Mouse (Mus musculus) inflammation-experienced regulatory T-cells, adult 6 months (primary cell): Measurements from ENCODE around the gene Capg. TPM values are rescaled to one million over a fixed set of nuclear protein-coding genes. Genes with fewer than 3 reads are reported as not detected.
"Not testable (repeated sequence)": the region's sequence is repeated elsewhere in the genome, so short reads cannot be mapped to it uniquely, and the experiment has no call there.

Experiments used
- ATAC-seq: one replicate; pipeline ENCODE4 v1.8.0; 2017
- polyA plus RNA-seq, 3 experiments: library from polyadenylated mRNA; unstranded; fragments of 100-300 nt; shearing (Covaris generic); gene quantifications; one replicate each; pipeline ENCODE4 v1.2.1; 2017

Capg gene
- polyA plus RNA-seq, 3 experiments from 2014 or later = 499 to 613 (median 536) TPM

GRCm38 (mm10) chr6:72533555-72533954, 10.6 kb upstream of the Capg start:
- not testable (repeated sequence) for ATAC-seq

DNA sequence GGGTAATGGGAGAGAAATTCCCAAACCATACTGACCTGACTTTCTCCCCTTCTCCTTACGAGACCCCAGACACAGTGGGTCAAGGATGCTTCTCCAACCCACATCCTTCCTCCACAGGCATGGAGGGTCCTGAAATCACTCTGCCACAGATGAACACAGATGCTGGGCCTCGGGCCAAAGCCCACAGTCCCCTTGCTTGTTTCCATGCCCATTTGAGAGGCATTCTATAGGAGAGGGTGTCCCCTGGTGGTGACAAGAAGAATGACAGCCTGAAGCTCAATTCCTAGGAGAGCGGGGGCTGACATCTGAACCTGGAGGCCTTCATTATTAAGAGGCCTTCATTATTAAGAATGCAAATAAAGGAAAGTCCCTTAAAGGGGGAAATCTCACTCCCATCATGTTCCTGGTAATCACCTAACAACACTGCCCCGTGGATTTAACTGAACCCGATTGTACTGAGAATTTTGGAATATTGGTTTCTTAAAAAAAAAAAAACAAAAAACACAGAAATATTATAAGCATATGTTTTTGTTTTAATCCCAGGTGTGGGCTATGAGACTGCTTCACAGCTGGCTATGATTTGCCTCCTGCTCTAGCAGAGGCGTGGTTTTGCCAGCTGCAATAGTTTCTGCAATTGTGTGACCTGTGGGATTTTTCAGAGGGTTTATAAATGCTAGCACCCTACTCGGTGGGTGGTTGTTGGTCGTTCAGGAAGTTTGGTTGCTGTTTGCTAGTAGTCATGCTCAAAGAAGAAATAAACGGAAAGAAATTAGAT, 10.0 kb upstream of the Capg start:
- ATAC-seq = peak; percentile 32

GRCm38 (mm10) chr6:72535165-72535564, 9.0 kb upstream of the Capg start:
- peak; percentile 39 for ATAC-seq

DNA sequence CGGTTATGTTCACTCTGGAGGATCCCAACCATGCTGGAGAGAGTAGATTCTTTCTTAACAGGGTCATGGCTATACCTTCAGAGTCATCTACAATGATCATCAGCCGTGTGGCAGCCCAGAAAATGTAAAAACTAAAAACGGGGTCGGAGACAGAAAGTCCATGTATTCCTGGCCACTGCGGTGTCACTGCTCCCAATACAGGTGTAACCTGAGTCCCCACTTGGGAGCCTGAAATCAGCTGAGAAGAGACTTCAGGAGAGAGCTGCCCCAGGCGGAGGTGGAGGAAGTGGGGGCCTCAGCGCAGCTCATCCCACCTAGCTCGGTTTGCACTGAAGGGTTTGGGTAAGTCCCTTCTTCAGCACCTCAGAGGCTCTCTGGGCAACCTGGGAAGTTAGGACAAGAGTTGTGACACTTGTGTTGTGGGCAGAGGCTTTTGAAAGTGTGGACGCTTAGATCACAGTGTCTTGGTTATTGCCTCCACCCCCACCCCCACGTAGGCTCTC, 6.1 kb upstream of the Capg start:
- no peak for ATAC-seq

DNA sequence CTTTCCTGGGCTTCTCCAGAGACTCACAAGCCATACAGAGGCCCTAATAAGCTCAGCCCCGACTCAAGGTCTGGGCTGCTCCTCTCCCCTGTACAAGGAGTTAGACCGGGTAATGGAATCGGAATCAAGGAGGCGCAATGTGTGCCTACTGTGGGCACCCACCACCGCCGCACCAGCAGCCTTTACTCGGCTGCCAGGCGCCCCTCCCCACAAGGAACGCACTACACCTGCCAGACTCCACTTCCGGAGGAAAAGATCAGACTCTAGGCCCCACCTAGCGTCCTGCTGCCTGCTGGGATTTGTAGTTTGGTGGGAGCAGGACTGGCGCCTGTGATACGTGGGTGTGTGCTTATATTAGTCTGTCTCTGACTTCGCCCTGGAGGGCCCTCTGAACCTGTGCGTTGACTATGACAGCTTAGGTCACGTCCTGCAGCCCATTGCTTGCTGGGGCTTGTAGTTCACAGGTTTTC, 5.6 kb upstream of the Capg start:
- ATAC-seq = peak; percentile 98

GRCm38 (mm10) chr6:72543265-72543850, 833 bp upstream of the Capg start:
- no peak for ATAC-seq

- no peak for ATAC-seq
Observed at GRCm38 (mm10) chr6:72545377-72545776, 1.2 kb downstream of the Capg start.

DNA sequence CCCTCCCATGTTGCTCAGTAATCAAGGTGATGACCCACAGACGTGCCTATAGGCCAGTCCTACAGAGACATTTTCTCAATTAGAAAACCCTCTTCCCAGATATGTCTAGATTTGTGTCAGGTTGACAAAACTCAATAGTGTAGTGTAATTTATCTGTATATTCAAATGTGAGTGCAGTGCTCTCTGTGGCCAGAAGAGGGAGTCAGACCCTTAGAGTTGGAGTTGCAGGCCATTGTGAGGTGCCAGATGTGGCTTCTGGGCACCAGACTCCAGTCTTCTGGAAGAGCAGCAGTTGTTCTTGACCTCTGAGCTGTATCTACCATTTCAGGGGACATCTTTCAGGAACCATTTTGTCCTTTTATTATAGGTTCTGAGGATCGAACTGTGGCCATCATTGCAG, 2.9 kb downstream of the Capg start:
- no peak for ATAC-seq

DNA sequence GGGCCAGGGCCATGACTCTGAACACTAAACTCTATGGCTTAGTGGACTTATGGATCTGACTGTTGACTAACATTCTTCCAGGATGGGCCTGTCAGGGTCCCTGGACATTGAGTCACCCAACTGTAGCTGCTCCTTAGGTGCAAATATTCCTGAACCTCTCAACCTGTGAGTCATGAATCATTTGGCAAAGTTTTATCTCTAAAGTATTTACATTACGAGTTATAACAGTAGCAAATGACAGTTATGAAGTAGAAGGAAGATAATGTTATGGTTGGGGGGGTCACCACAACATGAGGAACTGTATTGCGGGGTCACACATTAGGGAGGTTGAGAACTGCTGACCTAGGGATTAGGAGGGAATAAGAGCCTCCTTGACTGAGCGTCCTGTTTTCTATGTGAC, 3.7 kb downstream of the Capg start:
- ATAC-seq = no peak

DNA sequence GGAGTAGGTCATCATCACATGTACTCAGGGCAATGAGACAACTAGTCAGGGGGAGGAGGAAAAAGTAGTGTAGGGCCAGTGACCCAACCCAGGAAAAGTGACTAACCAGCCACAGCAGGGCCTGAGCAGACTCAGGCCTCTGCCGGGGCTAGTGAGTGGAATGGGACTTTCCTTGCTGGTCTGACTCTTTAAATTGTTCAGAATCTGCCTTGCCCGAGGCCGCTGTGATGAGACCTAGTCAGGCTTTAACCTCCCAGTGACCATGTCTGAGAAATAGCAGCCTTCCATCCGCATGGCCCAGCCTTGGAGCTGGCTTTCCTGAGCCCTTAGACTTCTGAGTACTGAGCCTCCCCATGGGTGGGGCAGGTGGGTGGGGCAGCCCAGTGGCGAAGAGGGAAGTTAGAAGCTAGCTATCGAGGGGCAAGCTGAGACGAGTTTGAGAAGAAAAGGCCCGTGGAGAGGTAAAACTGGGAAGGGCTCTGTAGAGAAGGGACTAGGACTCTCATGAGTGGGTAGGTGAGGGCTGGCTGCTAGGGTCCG, 4.9 kb downstream of the Capg start:
- no peak for ATAC-seq

- no peak for ATAC-seq
Observed at GRCm38 (mm10) chr6:72550025-72550424, 5.8 kb downstream of the Capg start.

GRCm38 (mm10) chr6:72550503-72551100, 6.4 kb downstream of the Capg start:
- ATAC-seq = peak; percentile 48

GRCm38 (mm10) chr6:72552171-72553078, 8.2 kb downstream of the Capg start:
- ATAC-seq = peak; percentile 85

GRCm38 (mm10) chr6:72553079-72553412, 8.9 kb downstream of the Capg start:
- no peak for ATAC-seq

- no peak for ATAC-seq
Observed at GRCm38 (mm10) chr6:72560801-72561200, 16.6 kb downstream of the Capg start.

- no peak for ATAC-seq
Observed at GRCm38 (mm10) chr6:72562486-72562885, 18.3 kb downstream of the Capg start.

DNA sequence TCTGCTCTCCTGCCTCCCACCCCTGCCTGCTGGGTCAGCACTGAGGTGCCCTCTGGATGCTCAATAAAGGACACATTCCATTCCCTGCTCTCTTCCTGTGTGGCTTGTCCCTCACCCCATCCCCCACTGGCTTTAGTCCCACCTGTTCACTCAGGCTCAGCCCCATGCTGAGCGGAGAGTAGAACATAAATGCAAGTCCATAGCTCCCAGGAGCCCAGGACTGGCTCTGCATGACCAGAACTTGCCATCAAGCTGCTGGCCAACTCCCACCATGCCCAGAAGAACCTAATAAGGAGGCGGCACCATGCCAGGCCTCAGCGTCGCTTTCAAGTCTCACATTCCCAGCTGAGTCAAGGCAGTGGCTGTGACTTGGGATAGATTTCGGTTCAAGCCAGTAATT, 18.7 kb downstream of the Capg start:
- ATAC-seq = no peak

DNA sequence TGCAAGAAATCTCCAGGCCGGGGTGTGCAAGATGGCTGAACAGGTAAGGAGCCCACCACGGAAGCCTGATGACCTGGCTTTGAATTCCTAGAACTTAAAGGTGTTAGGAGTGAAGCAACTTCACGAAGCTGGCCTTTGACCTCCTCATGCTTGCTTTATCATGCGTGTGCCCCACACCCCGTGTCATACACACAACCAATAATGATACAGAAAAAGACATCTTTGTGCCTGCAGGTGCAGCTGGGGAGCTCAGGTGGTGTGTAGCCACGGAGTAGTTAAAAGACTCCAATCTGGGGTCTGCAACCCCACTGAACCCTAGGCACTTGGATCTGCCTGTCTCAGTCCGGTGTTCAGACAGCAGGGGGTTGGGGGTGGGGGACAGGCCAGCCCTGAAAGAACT, 21.3 kb downstream of the Capg start:
- ATAC-seq = no peak

- ATAC-seq = peak; percentile 95
Observed at GRCm38 (mm10) chr6:72566044-72566443, 21.9 kb downstream of the Capg start.

DNA sequence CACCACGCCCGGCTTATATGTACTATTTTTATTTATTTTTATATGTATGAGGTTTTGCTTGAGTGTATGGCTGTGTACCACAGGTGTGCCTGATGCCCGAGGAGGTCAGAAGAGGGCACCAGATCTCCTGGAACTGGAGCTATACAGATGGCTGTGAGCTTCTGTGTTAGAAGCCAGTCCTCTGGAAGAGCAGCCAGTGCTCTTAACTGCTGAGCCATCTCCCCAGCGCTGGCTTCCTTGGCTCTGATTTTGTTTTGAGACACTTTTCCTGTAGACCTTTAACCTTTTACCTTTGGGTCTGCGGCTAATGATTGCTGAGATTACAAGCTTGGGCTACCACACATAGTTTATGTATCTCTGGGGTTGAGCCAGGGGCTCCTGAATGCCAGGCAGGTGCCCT, 23.3 kb downstream of the Capg start:
- ATAC-seq = no peak

GRCm38 (mm10) chr6:72568736-72569135, 24.5 kb downstream of the Capg start:
- ATAC-seq = no peak

DNA sequence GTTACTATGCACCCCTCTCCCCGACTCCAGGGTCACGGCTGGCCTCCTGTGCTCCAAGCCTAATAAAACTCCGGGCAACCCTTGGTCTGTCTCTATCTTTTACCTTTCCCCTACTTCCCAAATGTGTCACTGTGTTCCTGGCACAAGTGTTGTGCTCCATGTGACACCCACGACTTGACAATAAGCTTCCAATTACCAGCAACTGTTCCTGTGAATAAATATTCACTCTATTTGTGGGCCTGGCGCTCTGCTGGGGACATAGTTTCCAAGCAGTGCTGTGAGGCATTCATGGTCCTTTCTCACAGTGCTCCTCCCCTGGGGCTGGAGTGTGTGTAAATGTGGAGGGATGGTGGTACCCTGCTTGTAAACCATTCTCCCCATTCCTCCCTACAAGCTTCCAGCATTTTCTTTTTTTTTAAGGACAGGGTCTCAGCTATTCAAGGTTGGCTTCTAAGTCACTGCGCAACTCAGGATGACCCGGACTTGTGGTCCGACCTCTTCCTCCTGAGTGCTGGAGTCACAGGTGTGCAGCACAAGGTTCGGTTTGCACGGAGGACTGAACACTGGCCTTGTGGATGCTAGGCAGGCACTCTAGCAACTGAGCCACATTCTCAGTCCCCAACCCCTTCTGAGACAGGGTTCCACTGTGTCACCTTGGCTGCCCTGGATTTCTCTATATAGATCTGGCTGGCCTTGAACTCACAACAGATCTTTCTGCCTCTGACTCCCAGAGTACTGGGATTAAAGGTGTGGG, 26.6 kb downstream of the Capg start:
- ATAC-seq = no peak
